Mouse (Mus musculus): ENCODE data around the gene Mindy4. TPM values are rescaled to one million over a fixed set of nuclear protein-coding genes. Genes with fewer than 3 reads are reported as not detected.

Gene Mindy4
- polyA plus RNA-seq, 1 experiment from 2014 or later, result 9.2 TPM

- H3K9ac ChIP-seq (ENCODE audit: low read depth, low read length), result no peak overlapping the region
- H3K4me2 ChIP-seq, result peak overlapping the region; percentile 9; the same call in 1 of the 2 replicates
These were observed 134.9 kb downstream of the Mindy4 start for GRCm38 (mm10) chr6:55338077-55338476.

GRCm38 (mm10) chr6:55338934-55339825 lies 136.0 kb downstream of the Mindy4 start:
- ATAC-seq (replicated peaks; ENCODE audit: insufficient number of reproducible peaks, low FRiP score, low TSS enrichment), result no peak
- no peaks in the 10 kb centered on the region for H3K9me3 ChIP-seq (replicated peaks; ENCODE audit: control insufficient read depth, low read length)
- no peak overlapping the region for H3K4me3 ChIP-seq (ENCODE audit: low read depth, low read length)
- H3K27me3 ChIP-seq (ENCODE audit: control insufficient read depth, insufficient read depth, low read length), result peaks cover 12% of the 10 kb centered on the region
- H3K27ac ChIP-seq (ENCODE audit: low read depth, low read length), result no peak overlapping the region
- H3K4me1 ChIP-seq (ENCODE audit: control insufficient read depth, insufficient read depth, low read length), result peaks cover 45% of the 10 kb centered on the region
- no peaks in the 10 kb centered on the region for H3K36me3 ChIP-seq (ENCODE audit: control insufficient read depth, insufficient read depth, low read length)
- 41% methylated on average over 9 of the region's 9 CpGs for WGBS (ENCODE audit: insufficient replicate concordance)
- H3K4me2 ChIP-seq, result 0 out of 2 replicates have a peak overlapping the region, but pooled peaks have one; percentile 4
- no peak overlapping the region for H3K9ac ChIP-seq (ENCODE audit: low read depth, low read length)

More at GRCm38 (mm10) chr6:55338077-55338476, 134.9 kb downstream of the Mindy4 start:
- no peak overlapping the region for H3K27ac ChIP-seq (ENCODE audit: low read depth, low read length)
- WGBS (ENCODE audit: insufficient replicate concordance), result 40% methylated on average over 6 of the region's 6 CpGs
- ATAC-seq (replicated peaks; ENCODE audit: insufficient number of reproducible peaks, low FRiP score, low TSS enrichment), result no peak
- H3K4me1 ChIP-seq (ENCODE audit: control insufficient read depth, insufficient read depth, low read length), result peaks cover 44% of the 10 kb centered on the region
- no peak overlapping the region for H3K4me3 ChIP-seq (ENCODE audit: low read depth, low read length)
- H3K9me3 ChIP-seq (replicated peaks; ENCODE audit: control insufficient read depth, low read length), result no peaks in the 10 kb centered on the region
- H3K36me3 ChIP-seq (ENCODE audit: control insufficient read depth, insufficient read depth, low read length), result no peaks in the 10 kb centered on the region
- H3K27me3 ChIP-seq (ENCODE audit: control insufficient read depth, insufficient read depth, low read length), result peaks cover 10% of the 10 kb centered on the region

GRCm38 (mm10) chr6:55341688-55342087 lies 138.5 kb downstream of the Mindy4 start:
- Histone ChIP-seq H3K9ac (ENCODE audit: low read depth, low read length) (no peak overlapping the region), H3K27me3 (ENCODE audit: control insufficient read depth, insufficient read depth, low read length) (peaks cover 12% of the 10 kb centered on the region), H3K4me3 (ENCODE audit: low read depth, low read length) (no peak overlapping the region), H3K4me2 (no peak overlapping the region), H3K27ac (ENCODE audit: low read depth, low read length) (no peak overlapping the region), H3K36me3 (ENCODE audit: control insufficient read depth, insufficient read depth, low read length) (no peaks in the 10 kb centered on the region), H3K9me3 (replicated peaks; ENCODE audit: control insufficient read depth, low read length) (no peaks in the 10 kb centered on the region), H3K4me1 (ENCODE audit: control insufficient read depth, insufficient read depth, low read length) (peaks cover 35% of the 10 kb centered on the region)
- no peak for ATAC-seq (replicated peaks; ENCODE audit: insufficient number of reproducible peaks, low FRiP score, low TSS enrichment)
- WGBS (ENCODE audit: insufficient replicate concordance), result 8% methylated on average over 5 of the region's 5 CpGs

DNA sequence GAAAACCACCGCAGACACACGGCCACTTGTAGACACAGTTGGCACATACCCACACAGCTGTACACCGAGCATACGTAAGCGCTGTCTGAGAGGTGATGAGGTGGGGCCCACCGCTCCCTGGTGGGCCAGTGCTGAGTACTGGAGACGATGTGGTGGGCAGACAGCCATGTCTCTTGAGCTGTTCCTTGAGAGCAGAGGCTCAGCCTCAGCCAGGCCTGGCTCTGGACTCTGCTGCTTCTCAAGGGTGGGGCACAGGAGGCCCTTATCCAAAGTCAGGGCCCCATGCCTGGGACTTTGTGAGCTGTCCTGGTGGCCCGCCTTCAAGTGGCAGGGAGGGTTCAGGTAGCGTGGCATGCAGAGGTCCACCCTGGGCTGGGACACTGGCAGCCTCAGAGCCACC lies 139.1 kb downstream of the Mindy4 start:
- peaks cover 10% of the 10 kb centered on the region for H3K27me3 ChIP-seq (ENCODE audit: control insufficient read depth, insufficient read depth, low read length)
- peaks cover 29% of the 10 kb centered on the region for H3K4me1 ChIP-seq (ENCODE audit: control insufficient read depth, insufficient read depth, low read length)
- H3K27ac ChIP-seq (ENCODE audit: low read depth, low read length), result no peak overlapping the region
- no peak overlapping the region for H3K4me2 ChIP-seq
- H3K9me3 ChIP-seq (replicated peaks; ENCODE audit: control insufficient read depth, low read length), result no peaks in the 10 kb centered on the region
- H3K36me3 ChIP-seq (ENCODE audit: control insufficient read depth, insufficient read depth, low read length), result no peaks in the 10 kb centered on the region
- H3K4me3 ChIP-seq (ENCODE audit: low read depth, low read length), result no peak overlapping the region
- H3K9ac ChIP-seq (ENCODE audit: low read depth, low read length), result no peak overlapping the region
- WGBS (ENCODE audit: insufficient replicate concordance), result 64% methylated on average over 9 of the region's 9 CpGs
- no peak for ATAC-seq (replicated peaks; ENCODE audit: insufficient number of reproducible peaks, low FRiP score, low TSS enrichment)

DNA sequence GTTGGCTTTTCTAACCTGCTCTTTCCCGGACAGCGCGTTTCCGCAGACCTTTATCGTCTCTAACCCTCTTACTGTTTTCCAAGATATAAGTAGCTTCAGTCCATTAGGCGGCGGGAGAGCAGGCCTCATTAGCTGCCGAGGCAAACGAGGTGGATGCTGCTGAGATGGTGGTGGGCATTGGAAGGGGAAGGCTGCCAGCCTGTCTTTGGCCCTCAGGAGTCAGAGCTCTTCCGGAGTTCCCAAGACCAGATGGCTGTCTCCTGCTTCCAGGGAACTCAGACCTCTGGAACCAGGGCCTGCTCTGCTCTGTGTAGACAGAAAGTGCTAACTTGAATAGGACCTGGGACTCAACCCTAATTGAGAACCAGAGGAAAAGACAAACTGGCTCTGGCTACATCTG lies 140.3 kb downstream of the Mindy4 start:
- Histone ChIP-seq H3K4me3 (ENCODE audit: low read depth, low read length) (no peak overlapping the region), H3K4me2 (no peak overlapping the region), H3K36me3 (ENCODE audit: control insufficient read depth, insufficient read depth, low read length) (no peaks in the 10 kb centered on the region), H3K27ac (ENCODE audit: low read depth, low read length) (no peak overlapping the region), H3K4me1 (ENCODE audit: control insufficient read depth, insufficient read depth, low read length) (peaks cover 26% of the 10 kb centered on the region), H3K27me3 (ENCODE audit: control insufficient read depth, insufficient read depth, low read length) (peaks cover 3% of the 10 kb centered on the region), H3K9me3 (replicated peaks; ENCODE audit: control insufficient read depth, low read length) (no peaks in the 10 kb centered on the region), H3K9ac (ENCODE audit: low read depth, low read length) (no peak overlapping the region)
- WGBS (ENCODE audit: insufficient replicate concordance), result 79% methylated on average over 10 of the region's 10 CpGs
- ATAC-seq (replicated peaks; ENCODE audit: insufficient number of reproducible peaks, low FRiP score, low TSS enrichment), result no peak

DNA sequence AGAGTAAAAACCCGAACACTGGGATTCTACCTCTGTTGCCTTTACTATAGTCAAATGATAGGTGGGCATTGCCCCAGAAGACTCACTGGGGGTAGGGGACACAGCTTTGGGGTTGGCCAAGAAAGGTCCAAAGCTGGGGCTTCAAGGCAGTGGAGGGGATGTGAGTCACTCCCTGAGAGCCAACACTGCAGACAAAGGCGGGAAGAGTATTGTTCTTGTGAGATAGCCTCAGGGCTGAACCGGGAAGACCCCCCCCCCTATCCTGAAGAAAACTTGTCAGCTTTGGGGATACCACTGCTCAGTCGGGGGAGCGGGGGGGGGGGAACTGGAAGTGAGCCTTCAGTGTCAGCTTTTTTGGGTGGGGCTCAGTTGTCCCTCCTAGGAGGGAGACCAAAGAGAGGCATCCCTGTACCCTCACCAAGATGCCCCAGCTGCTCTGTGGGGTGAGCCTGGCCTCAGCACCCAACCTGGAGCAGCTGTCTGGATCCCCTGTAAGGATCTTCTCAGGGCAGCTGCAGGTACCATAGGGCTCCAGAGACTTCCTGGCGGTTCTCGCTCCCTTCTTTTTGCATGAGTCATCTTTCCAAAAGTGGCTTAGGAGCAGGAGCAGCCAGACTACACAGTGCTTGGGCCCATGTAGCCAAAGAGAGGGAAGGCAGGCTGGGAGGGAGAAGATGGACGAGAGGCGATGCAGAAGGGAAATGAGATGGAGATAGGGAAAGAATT lies 141.3 kb downstream of the Mindy4 start:
- Histone ChIP-seq H3K9ac (ENCODE audit: low read depth, low read length) (no peak overlapping the region), H3K4me2 (no peak overlapping the region), H3K27me3 (ENCODE audit: control insufficient read depth, insufficient read depth, low read length) (peaks cover 3% of the 10 kb centered on the region; the same call in 1 of the 2 replicates), H3K4me1 (ENCODE audit: control insufficient read depth, insufficient read depth, low read length) (peaks cover 20% of the 10 kb centered on the region), H3K9me3 (replicated peaks; ENCODE audit: control insufficient read depth, low read length) (no peaks in the 10 kb centered on the region), H3K27ac (ENCODE audit: low read depth, low read length) (no peak overlapping the region), H3K36me3 (ENCODE audit: control insufficient read depth, insufficient read depth, low read length) (no peaks in the 10 kb centered on the region), H3K4me3 (ENCODE audit: low read depth, low read length) (no peak overlapping the region)
- 57% methylated on average over 9 of the region's 9 CpGs for WGBS (ENCODE audit: insufficient replicate concordance)
- ATAC-seq (replicated peaks; ENCODE audit: insufficient number of reproducible peaks, low FRiP score, low TSS enrichment), result no peak

DNA sequence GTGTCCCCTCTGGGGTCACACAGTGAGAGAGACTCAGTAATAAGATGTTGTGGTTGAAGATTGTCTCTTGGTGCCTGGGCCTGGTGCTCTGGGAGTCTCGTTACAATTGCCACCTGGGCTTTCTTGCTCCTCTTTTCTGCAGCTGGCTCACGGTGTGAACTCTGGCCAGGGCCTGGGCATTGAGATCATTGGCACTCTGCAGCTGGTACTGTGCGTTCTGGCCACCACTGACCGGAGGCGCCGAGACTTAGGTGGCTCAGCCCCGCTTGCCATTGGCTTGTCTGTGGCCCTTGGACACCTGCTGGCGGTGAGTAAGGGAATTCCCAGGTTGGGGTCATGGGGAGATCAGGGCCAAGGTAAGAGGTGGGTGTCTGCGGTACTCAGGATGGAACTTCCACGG lies 142.1 kb downstream of the Mindy4 start:
- Histone ChIP-seq H3K9me3 (replicated peaks; ENCODE audit: control insufficient read depth, low read length) (no peaks in the 10 kb centered on the region), H3K4me3 (ENCODE audit: low read depth, low read length) (no peak overlapping the region), H3K4me2 (no peak overlapping the region), H3K36me3 (ENCODE audit: control insufficient read depth, insufficient read depth, low read length) (no peaks in the 10 kb centered on the region), H3K27me3 (ENCODE audit: control insufficient read depth, insufficient read depth, low read length) (peaks cover 3% of the 10 kb centered on the region; the same call in 1 of the 2 replicates), H3K4me1 (ENCODE audit: control insufficient read depth, insufficient read depth, low read length) (peaks cover 17% of the 10 kb centered on the region), H3K27ac (ENCODE audit: low read depth, low read length) (no peak overlapping the region), H3K9ac (ENCODE audit: low read depth, low read length) (no peak overlapping the region)
- ATAC-seq (replicated peaks; ENCODE audit: insufficient number of reproducible peaks, low FRiP score, low TSS enrichment), result no peak
- WGBS (ENCODE audit: insufficient replicate concordance), result 89% methylated on average over 10 of the region's 10 CpGs

GRCm38 (mm10) chr6:55346491-55346890 lies 143.3 kb downstream of the Mindy4 start:
- no peak overlapping the region for H3K9ac ChIP-seq (ENCODE audit: low read depth, low read length)
- no peak overlapping the region for H3K4me3 ChIP-seq (ENCODE audit: low read depth, low read length)
- H3K27me3 ChIP-seq (ENCODE audit: control insufficient read depth, insufficient read depth, low read length), result peaks cover 3% of the 10 kb centered on the region; the same call in 1 of the 2 replicates
- no peak for ATAC-seq (replicated peaks; ENCODE audit: insufficient number of reproducible peaks, low FRiP score, low TSS enrichment)
- no peaks in the 10 kb centered on the region for H3K9me3 ChIP-seq (replicated peaks; ENCODE audit: control insufficient read depth, low read length)
- peaks cover 13% of the 10 kb centered on the region; the same call in 1 of the 2 replicates for H3K4me1 ChIP-seq (ENCODE audit: control insufficient read depth, insufficient read depth, low read length)
- no peak overlapping the region for H3K4me2 ChIP-seq
- no peak overlapping the region for H3K27ac ChIP-seq (ENCODE audit: low read depth, low read length)
- WGBS (ENCODE audit: insufficient replicate concordance), result 82% methylated on average over 7 of the region's 7 CpGs
- no peaks in the 10 kb centered on the region for H3K36me3 ChIP-seq (ENCODE audit: control insufficient read depth, insufficient read depth, low read length)

All from heart, embryonic 11.5 days (tissue).